Mouse (Mus musculus): ENCODE measurements at regions not wholly inside any gene's neighbourhood (a gene's known extent, or its start where the extent isn't known, plus 50 kb on each side); places are given as distances from the start of the nearest gene placed in this dataset.

GRCm38 (mm10) chr4:105877246-105877645 is 87.6 kb downstream of the Gm12728 start:
- no peak for TF ChIP-seq POLR2A (IDR thresholded peaks at IDR 0.05; ENCODE audit: borderline replicate concordance, control insufficient read depth, low read depth, low read length)
- Histone ChIP-seq H3K27ac (ENCODE audit: control insufficient read depth, insufficient read depth, low read depth, low read length, poor library complexity) (no peak overlapping the region), H3K4me3 (replicated peaks; ENCODE audit: control insufficient read depth, low read depth, low read length) (no peak overlapping the region), H3K4me1 (ENCODE audit: control insufficient read depth, insufficient read depth, low read length) (no peaks in the 10 kb centered on the region)
- 77% methylated on average over 5 of the region's 5 CpGs for WGBS

- no peak for TF ChIP-seq POLR2A (IDR thresholded peaks at IDR 0.05; ENCODE audit: borderline replicate concordance, control insufficient read depth, low read depth, low read length)
- TF ChIP-seq CTCF (IDR thresholded peaks at IDR 0.05; ENCODE audit: control insufficient read depth, insufficient read depth, low read length), result no peak
- Histone ChIP-seq H3K4me3 (replicated peaks; ENCODE audit: control insufficient read depth, low read depth, low read length) (no peak overlapping the region), H3K4me1 (ENCODE audit: control insufficient read depth, insufficient read depth, low read length) (no peaks in the 10 kb centered on the region), H3K27ac (ENCODE audit: control insufficient read depth, insufficient read depth, low read depth, low read length, poor library complexity) (no peak overlapping the region)
- 88% methylated on average over 3 of the region's 3 CpGs for WGBS
Measured at GRCm38 (mm10) chr4:105879891-105880290, 90.2 kb downstream of the Gm12728 start.

- no peak overlapping the region for H3K4me3 ChIP-seq (replicated peaks; ENCODE audit: control insufficient read depth, low read depth, low read length)
- TF ChIP-seq POLR2A (IDR thresholded peaks at IDR 0.05; ENCODE audit: borderline replicate concordance, control insufficient read depth, low read depth, low read length), result no peak
- H3K27ac ChIP-seq (ENCODE audit: control insufficient read depth, insufficient read depth, low read depth, low read length, poor library complexity), result no peak overlapping the region
- H3K4me1 ChIP-seq (ENCODE audit: control insufficient read depth, insufficient read depth, low read length), result no peaks in the 10 kb centered on the region
- WGBS, result 69% methylated on average over 3 of the region's 3 CpGs
Measured at GRCm38 (mm10) chr4:105884791-105885190, 95.1 kb downstream of the Gm12728 start.

GRCm38 (mm10) chr4:105891438-105891837 is 101.8 kb downstream of the Gm12728 start:
- WGBS, result 85% methylated on average over 4 of the region's 4 CpGs
- H3K27ac ChIP-seq (ENCODE audit: control insufficient read depth, insufficient read depth, low read depth, low read length, poor library complexity), result no peak overlapping the region
- no peaks in the 10 kb centered on the region for H3K4me1 ChIP-seq (ENCODE audit: control insufficient read depth, insufficient read depth, low read length)

GRCm38 (mm10) chr4:105892065-105892464 is 102.4 kb downstream of the Gm12728 start:
- TF ChIP-seq CTCF (IDR thresholded peaks at IDR 0.05; ENCODE audit: control insufficient read depth, insufficient read depth, low read length), result no peak
- TF ChIP-seq POLR2A (IDR thresholded peaks at IDR 0.05; ENCODE audit: borderline replicate concordance, control insufficient read depth, low read depth, low read length), result no peak
- Histone ChIP-seq H3K4me3 (replicated peaks; ENCODE audit: control insufficient read depth, low read depth, low read length) (no peak overlapping the region), H3K4me1 (ENCODE audit: control insufficient read depth, insufficient read depth, low read length) (no peaks in the 10 kb centered on the region), H3K27ac (ENCODE audit: control insufficient read depth, insufficient read depth, low read depth, low read length, poor library complexity) (no peak overlapping the region)
- 70% methylated on average over 2 of the region's 2 CpGs for WGBS

More at GRCm38 (mm10) chr4:105891438-105891837, 101.8 kb downstream of the Gm12728 start:
- TF ChIP-seq CTCF (IDR thresholded peaks at IDR 0.05; ENCODE audit: control insufficient read depth, insufficient read depth, low read length), result no peak
- TF ChIP-seq POLR2A (IDR thresholded peaks at IDR 0.05; ENCODE audit: borderline replicate concordance, control insufficient read depth, low read depth, low read length), result no peak
- H3K4me3 ChIP-seq (replicated peaks; ENCODE audit: control insufficient read depth, low read depth, low read length), result no peak overlapping the region

GRCm38 (mm10) chr4:105895116-105895515 is 105.4 kb downstream of the Gm12728 start:
- WGBS, result 9% methylated on average over 2 of the region's 2 CpGs
- Histone ChIP-seq H3K4me1 (ENCODE audit: control insufficient read depth, insufficient read depth, low read length) (no peaks in the 10 kb centered on the region), H3K4me3 (replicated peaks; ENCODE audit: control insufficient read depth, low read depth, low read length) (no peak overlapping the region), H3K27ac (ENCODE audit: control insufficient read depth, insufficient read depth, low read depth, low read length, poor library complexity) (no peak overlapping the region)
- no peak for TF ChIP-seq CTCF (IDR thresholded peaks at IDR 0.05; ENCODE audit: control insufficient read depth, insufficient read depth, low read length)
- no peak for TF ChIP-seq POLR2A (IDR thresholded peaks at IDR 0.05; ENCODE audit: borderline replicate concordance, control insufficient read depth, low read depth, low read length)

- Histone ChIP-seq H3K27ac (ENCODE audit: control insufficient read depth, insufficient read depth, low read depth, low read length, poor library complexity) (no peak overlapping the region), H3K4me1 (ENCODE audit: control insufficient read depth, insufficient read depth, low read length) (no peaks in the 10 kb centered on the region), H3K4me3 (replicated peaks; ENCODE audit: control insufficient read depth, low read depth, low read length) (no peak overlapping the region)
- TF ChIP-seq CTCF (IDR thresholded peaks at IDR 0.05; ENCODE audit: control insufficient read depth, insufficient read depth, low read length), result no peak
- TF ChIP-seq POLR2A (IDR thresholded peaks at IDR 0.05; ENCODE audit: borderline replicate concordance, control insufficient read depth, low read depth, low read length), result no peak
- WGBS, result 79% methylated on average over 5 of the region's 5 CpGs
Measured at GRCm38 (mm10) chr4:105898054-105898847, 108.6 kb downstream of the Gm12728 start.

GRCm38 (mm10) chr4:105904896-105905295 is 115.2 kb downstream of the Gm12728 start:
- 89% methylated on average over 8 of the region's 8 CpGs for WGBS
- H3K4me1 ChIP-seq (ENCODE audit: control insufficient read depth, insufficient read depth, low read length), result no peaks in the 10 kb centered on the region
- no peak overlapping the region for H3K27ac ChIP-seq (ENCODE audit: control insufficient read depth, insufficient read depth, low read depth, low read length, poor library complexity)
- no peak overlapping the region for H3K4me3 ChIP-seq (replicated peaks; ENCODE audit: control insufficient read depth, low read depth, low read length)
- no peak for TF ChIP-seq CTCF (IDR thresholded peaks at IDR 0.05; ENCODE audit: control insufficient read depth, insufficient read depth, low read length)

- Histone ChIP-seq H3K4me1 (ENCODE audit: control insufficient read depth, insufficient read depth, low read length) (no peaks in the 10 kb centered on the region), H3K4me3 (replicated peaks; ENCODE audit: control insufficient read depth, low read depth, low read length) (no peak overlapping the region), H3K27ac (ENCODE audit: control insufficient read depth, insufficient read depth, low read depth, low read length, poor library complexity) (no peak overlapping the region)
- 81% methylated on average over 4 of the region's 4 CpGs for whole genome bisulfite sequencing
- no peak for TF ChIP-seq POLR2A (IDR thresholded peaks at IDR 0.05; ENCODE audit: borderline replicate concordance, control insufficient read depth, low read depth, low read length)
- no peak for TF ChIP-seq CTCF (IDR thresholded peaks at IDR 0.05; ENCODE audit: control insufficient read depth, insufficient read depth, low read length)
Measured at GRCm38 (mm10) chr4:105906411-105906810, 116.7 kb downstream of the Gm12728 start.
